Mouse (Mus musculus) frontal cortex, postnatal 10 days (tissue): Measurements from ENCODE around the gene Gm21981.

Experiments
- DNase-seq, 2 experiments: peaks; one replicate each; pipeline ENCODE4 v3.0.0; 2022; ENCODE audit warnings: low spot score in 2 of 2, mixed read lengths in 1 of 2

The Gm21981 gene

GRCm38 (mm10) chr17:47694442-47694502 lies at the start of gene Gm21981:
Gene Gm21981, minus strand, starts transcription at chr17:47694455.
- DNase-seq, result no peak

DNA sequence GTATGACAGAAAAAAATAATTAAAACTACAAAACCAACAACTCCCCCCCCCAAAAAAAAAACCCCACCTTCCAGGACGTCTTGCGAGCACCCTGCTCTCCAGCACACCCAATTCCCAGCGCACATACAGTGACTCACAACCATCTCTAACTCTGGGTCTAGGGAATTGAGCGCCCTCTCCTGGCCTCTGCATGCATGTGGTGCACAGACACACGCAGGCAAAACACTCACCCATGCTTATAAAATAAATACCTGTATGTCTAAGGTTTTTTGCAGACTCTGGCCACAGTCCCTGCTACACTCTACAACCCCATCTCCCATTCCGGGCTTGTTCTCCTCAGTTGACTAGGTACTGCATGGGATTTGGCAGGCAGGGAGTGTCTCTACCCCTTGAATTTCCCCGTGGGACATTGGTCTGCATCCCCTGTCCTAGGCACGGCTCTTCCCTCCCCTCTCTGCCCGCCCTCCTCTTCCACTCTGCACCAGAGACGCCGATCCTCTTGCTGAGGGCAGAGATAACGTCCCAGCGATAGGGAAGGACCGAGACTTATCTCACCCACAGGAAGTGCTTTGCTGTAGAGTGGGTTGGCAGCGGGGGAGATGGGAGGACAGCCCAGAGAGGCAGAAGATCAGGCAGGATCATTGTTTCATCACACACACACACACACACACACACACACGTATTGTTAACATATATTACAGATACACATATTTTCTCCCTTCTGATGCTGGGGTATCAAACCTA lies 48.9 kb upstream of the Gm21981 start:
- DNase-seq, result no peak

DNA sequence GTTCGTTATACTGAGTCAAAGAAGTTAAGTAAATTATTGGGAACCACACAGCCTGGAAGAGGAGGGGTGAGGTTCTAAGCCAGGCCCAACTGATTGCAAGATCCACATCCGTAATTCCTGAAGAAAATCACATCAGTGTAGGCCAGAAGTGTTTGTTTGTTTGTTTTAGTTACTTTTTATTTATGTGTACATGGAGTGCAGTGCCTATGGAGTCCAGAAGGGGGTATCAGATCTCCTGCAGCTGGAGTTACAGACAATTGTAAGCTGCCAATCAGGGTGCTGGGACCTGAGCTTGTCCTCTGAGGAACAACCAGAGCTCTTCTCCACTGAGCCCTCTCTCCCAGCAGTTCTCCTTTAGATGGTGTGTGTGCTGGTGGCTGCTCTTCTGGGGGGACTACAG lies 45.9 kb upstream of the Gm21981 start:
- DNase-seq, result no peak

DNA sequence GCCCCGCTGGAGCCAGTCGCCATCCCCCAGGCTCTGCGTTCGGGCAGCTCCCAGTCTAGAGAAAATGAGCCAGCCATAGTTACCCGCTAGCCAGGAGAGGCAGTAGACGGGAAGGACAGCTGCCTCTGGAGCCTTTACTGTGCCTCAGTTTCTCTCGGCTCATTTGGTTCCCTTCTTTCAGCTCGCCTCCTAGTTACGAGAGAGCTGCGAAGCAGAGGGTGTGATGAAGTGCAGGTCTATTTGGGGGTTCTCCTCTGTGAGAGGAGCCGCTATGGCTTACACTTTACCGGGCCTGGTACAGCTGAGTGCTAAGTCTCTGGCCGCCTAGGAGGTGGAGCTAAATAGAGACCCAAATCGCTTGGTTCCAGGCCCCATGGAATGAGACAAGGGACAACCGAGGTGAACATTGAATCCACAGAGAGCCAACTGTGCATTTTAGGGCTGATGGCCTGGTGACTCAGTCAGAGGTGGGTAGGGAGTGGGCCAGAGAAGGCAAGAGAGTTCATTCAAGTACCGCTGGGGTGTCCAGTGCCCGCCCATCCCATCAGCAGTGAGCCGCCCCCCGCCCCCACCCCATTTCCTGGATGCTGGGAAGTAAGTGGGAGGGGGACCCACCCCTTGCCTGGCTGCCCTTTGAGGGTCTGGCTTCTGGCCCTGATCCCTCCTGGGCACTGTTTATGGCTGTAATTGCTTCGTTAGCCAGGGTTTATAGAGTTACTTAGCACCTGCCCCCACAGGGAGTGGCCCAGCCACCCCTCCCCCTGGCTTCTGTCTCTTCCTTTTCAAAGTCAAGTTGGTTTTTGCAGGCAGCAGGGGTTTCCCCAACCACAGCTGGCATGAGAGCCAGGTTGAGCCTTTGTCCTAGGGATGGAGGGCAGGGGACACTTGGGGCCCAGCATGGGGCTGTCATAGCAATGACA lies 44.9 kb upstream of the Gm21981 start:
- no peak for DNase-seq

DNA sequence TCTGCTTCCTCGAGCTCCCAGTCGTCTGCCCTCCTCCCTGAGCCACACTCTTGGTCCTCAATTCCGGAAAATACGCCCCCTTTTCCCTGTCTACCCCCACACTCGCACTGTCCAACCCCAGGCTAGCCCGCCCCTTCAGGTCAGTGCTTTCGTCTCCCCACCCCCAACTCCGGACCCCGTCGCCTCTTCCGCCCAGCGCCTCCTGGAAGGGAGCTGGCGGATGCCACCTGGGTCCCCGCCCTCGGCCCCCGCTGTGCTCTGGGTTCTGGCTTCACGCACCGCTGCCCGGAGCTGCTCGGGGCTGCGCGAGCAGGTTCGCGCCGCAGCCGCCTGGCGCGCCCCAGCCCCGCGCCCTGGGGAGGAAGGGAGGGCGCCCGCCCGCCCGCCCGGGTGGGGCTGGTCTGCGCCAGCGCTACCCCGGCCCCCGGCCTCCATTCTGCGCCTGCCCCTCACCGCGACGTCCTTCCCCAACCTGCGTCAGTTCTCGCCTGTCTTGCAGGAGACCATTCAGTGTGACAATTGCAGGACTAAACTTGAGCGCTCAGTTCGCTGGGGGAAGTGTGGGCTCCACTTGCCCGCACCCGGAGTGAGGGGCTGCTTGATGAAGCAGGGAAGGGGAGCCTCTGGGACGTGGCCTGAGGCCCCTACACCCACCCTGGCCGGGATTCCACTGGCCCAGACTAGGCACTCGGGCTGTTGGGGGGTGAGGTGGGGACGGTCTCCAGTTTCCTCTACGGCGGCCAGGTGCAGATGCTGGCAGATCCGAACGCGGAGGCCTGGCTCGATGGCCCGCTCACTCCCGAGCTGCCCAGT lies 44.0 kb upstream of the Gm21981 start:
- DNase-seq, result peak; percentile 22 to 27

DNA sequence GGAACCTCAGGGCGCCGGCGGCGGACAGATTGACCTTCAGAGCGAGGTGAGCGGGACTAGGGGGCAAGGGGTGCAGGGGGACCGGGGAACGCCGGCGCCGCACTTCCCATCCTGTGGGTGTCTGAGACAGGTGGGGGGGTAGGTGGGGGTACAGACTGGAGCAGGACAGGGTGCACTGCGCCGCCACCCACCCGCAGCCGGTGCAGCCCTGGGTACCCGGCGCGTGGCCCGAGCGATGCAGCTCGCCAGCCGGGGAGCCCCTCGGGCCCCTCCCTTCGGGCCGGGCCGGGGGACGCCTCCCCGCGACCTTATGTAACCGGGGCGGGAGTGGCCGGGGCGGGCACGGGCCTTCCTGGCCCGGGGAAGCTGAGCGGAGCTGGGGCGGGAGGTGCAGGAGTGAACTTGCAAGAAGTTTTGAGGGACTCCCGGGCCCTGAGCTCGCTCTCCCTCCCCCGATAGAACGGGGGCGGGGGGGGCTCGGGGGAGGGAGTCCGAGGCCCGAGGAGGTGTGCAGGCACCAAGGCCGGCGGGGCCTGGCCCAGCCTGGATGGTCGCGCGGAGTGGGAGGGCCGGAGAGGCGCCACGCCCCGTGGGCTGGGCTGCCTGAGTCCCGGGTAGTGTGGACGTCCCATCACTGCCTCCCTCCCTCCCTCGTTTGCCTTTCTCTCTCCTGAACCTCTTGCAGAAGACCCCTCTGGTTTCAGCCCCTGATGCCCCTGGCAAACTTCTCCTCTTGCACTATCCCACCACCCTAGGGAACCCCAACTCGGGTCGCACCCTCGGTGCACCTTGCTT lies 43.2 kb upstream of the Gm21981 start:
- DNase-seq, result peak; percentile 72 to 74

DNA sequence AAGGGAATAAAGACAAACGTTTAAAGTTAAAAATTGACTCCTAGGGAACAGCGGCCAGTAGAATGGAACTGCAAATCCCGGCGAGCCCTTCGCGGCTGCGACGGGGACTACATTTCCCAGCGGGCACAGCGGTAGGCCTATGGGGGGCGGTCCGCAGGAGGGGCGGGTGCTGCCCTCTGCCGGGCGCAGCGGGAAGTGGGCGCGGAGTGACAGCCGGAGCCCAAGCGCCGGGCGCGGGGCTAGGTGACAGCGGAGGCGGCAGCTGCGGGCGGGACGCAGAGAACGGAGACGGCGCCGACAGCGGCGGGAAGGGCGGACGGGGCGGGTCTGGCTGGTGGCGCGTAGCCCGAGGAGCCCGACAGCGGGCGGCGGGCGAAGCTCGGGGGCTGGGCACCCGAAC lies 42.6 kb upstream of the Gm21981 start, which contains the start of gene Tfeb:
Gene Tfeb, plus strand, starts transcription at position 175 of the 400 bp plus-strand sequence.
- peak; percentile 88 to 95 for DNase-seq

- DNase-seq, result no peak
These were observed 41.4 kb upstream of the Gm21981 start for GRCm38 (mm10) chr17:47735553-47736100.

DNA sequence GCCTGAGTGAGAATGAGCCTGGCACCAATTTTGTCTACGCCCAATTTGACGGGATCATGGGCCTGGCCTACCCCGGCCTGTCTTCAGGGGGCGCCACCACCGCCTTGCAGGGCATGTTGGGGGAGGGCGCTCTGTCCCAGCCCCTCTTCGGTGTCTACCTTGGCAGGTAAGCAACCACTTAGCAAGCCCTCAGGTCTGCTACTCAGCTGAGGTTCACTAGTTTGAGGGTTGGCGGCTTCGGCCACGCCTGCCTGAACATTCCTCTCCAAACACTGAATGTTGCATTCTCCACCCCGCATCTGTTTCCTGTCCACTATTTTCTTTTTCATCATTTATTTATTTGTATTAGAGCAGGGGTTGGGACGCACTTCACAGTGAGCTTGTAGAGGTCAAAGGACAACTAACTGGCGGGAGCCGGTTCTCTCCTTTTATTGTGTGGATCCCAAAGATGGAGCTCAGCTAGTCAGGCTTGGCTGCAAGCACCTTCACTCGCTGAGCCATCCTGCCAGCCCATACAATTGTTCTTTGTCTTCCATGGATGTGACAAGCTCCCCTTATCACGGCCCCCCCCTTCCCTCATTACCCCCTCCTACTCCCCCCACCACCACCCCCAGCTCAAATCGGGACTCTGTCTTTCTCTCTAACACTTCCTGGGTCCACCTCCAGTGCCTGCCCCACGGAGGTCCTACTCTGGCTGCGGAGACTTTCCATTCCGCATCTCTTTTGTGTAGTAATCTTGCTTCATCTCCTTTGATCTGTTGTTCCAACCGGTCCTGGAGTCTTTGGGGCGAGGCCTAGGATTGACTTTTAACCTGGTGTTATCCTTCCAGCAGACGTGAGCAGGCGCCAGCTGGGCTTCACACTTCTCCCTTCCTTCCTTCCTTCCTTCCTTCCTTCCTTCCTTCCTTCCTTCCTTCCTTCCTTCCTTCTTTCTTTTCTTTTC lies 36.6 kb upstream of the Gm21981 start:
- no peak for DNase-seq

DNA sequence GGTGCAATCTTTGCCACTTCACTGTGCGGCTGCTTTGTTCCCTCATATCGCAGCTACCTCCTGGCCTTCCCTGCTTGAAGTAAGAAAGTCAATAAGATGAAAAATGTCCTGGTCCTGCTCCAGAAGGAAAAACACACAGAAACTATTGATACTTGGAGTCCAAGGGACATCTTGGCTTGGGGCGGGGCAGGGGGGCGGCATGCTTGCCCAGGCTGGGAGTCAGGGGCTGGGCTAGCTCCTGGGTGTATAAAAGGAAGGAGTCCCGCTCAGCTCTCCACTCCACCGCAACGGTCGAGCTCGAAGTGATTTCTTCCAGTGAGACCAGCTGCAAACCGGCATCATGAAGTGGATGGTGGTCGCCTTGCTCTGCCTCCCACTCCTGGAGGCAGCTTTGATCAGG lies 32.3 kb upstream of the Gm21981 start, which contains the start of gene Pgc:
Gene Pgc, plus strand, starts transcription at position 277 of the 400 bp plus-strand sequence.
- no peak for DNase-seq

- DNase-seq, result no peak
These were observed 26.9 kb upstream of the Gm21981 start for GRCm38 (mm10) chr17:47721183-47721582.

GRCm38 (mm10) chr17:47715037-47715436 lies 20.8 kb upstream of the Gm21981 start:
- DNase-seq, result no peak

GRCm38 (mm10) chr17:47712889-47713571 lies 18.8 kb upstream of the Gm21981 start:
- no peak for DNase-seq

- DNase-seq, result no peak
These were observed 17.6 kb upstream of the Gm21981 start for GRCm38 (mm10) chr17:47711883-47712282.

GRCm38 (mm10) chr17:47710036-47710435 lies 15.8 kb upstream of the Gm21981 start:
- DNase-seq, result no peak

GRCm38 (mm10) chr17:47708972-47709371 lies 14.7 kb upstream of the Gm21981 start:
- no peak for DNase-seq

GRCm38 (mm10) chr17:47707961-47708360 lies 13.7 kb upstream of the Gm21981 start:
- DNase-seq, result no peak

DNA sequence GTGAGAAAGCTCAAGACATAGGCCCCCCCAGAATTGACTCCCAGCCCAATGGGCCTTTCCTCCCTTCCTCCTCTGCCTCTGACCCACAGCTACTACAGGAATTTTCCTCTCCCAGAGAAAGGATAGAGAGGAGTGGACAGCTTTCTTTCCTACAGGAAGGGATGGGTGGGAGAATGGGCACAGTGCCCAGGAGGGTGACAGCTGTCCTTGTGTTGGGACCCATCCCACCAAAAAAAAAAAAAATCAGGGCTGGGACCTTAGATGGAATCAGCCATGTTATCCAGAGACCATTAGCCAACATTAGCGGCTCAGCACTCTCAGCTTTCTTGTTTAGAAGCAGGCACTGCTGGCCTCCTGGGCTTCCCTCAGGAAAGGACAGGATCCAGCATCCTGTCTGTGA lies 11.9 kb upstream of the Gm21981 start:
- no peak for DNase-seq

GRCm38 (mm10) chr17:47704692-47705091 lies 10.4 kb upstream of the Gm21981 start:
- DNase-seq, result no peak

DNA sequence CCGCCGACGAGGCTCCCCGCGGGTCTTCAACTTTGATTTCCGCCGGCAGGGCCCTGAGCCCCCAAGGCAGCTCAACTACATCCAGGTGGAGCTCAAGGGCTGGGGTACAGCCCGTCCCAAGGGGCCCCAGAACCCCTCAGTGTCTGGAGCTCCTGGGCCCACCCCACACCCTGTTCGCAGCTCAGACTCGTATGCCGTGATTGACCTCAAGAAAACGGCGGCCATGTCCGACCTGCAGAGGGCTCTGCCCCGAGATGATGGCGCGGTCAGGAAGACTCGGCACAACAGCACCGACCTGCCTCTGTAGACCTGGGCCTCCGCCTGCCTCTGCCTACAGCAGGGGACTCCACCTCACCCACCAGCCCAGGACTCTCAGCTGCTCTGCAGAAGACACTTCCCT lies 9.3 kb upstream of the Gm21981 start:
- no peak for DNase-seq
